Mouse (Mus musculus): ENCODE results near the gene Rorc. TPM values are rescaled to one million over a fixed set of nuclear protein-coding genes. Genes with fewer than 3 reads are reported as not detected.
A peak's percentile ranks its signal among the peaks of the same experiment; 100 is the strongest.

Rorc gene
- polyA plus RNA-seq (2012; rRNA removed) = 22.8 and 33.7 TPM in 2 replicates

- no peak for DNase-seq (ENCODE audit: low read depth, low spot score)
- 20% methylated on average over 5 of the region's 5 CpGs for WGBS
Observed at GRCm38 (mm10) chr3:94372641-94373040, at the start of gene Rorc. Gene Rorc, plus strand, starts transcription at chr3:94372794.

- 52% methylated on average over 3 of the region's 3 CpGs for WGBS
- DNase-seq (ENCODE audit: low read depth, low spot score) = no peak
Observed at GRCm38 (mm10) chr3:94328681-94329080, 43.9 kb upstream of the Rorc start.

- no peak for DNase-seq (ENCODE audit: low read depth, low spot score)
- WGBS = 90% methylated on average over 4 of the region's 4 CpGs
Observed at GRCm38 (mm10) chr3:94334442-94334841, 38.2 kb upstream of the Rorc start.

GRCm38 (mm10) chr3:94338522-94338921, 34.1 kb upstream of the Rorc start:
- WGBS = 49% methylated on average over 3 of the region's 3 CpGs
- DNase-seq (ENCODE audit: low read depth, low spot score) = no peak

GRCm38 (mm10) chr3:94341959-94342422, 30.6 kb upstream of the Rorc start, which contains the start of gene Them5:
Gene Them5, plus strand, starts transcription at chr3:94342099.
- WGBS = 13% methylated on average over 3 of the region's 3 CpGs
- no peak for DNase-seq (ENCODE audit: low read depth, low spot score)

GRCm38 (mm10) chr3:94342552-94342951, 30.0 kb upstream of the Rorc start:
- DNase-seq (ENCODE audit: low read depth, low spot score) = no peak
- WGBS = 84% methylated on average over 1 of the region's 1 CpGs

GRCm38 (mm10) chr3:94344182-94344581, 28.4 kb upstream of the Rorc start:
- 88% methylated on average over 2 of the region's 2 CpGs for WGBS
- no peak for DNase-seq (ENCODE audit: low read depth, low spot score)

GRCm38 (mm10) chr3:94344897-94345296, 27.7 kb upstream of the Rorc start:
- DNase-seq (ENCODE audit: low read depth, low spot score) = no peak
- WGBS = 86% methylated on average over 3 of the region's 3 CpGs

- DNase-seq (ENCODE audit: low read depth, low spot score) = no peak
- 77% methylated on average over 2 of the region's 2 CpGs for WGBS
Observed at GRCm38 (mm10) chr3:94348146-94348545, 24.4 kb upstream of the Rorc start.

GRCm38 (mm10) chr3:94360812-94361211, 11.8 kb upstream of the Rorc start:
- DNase-seq (ENCODE audit: low read depth, low spot score) = no peak
- WGBS = 16% methylated on average over 1 of the region's 1 CpGs

- 49% methylated on average over 7 of the region's 7 CpGs for WGBS
- no peak for DNase-seq (ENCODE audit: low read depth, low spot score)
Observed at GRCm38 (mm10) chr3:94362138-94362537, 10.5 kb upstream of the Rorc start, which contains the start of gene C2cd4d. Gene C2cd4d, plus strand, starts transcription at chr3:94362438.

GRCm38 (mm10) chr3:94363291-94364153, 9.1 kb upstream of the Rorc start:
- no peak for DNase-seq (ENCODE audit: low read depth, low spot score)
- WGBS = 9% methylated on average over 97 of the region's 97 CpGs

- no peak for DNase-seq (ENCODE audit: low read depth, low spot score)
- WGBS = 23% methylated on average over 23 of the region's 23 CpGs
Observed at GRCm38 (mm10) chr3:94364154-94364526, 8.5 kb upstream of the Rorc start.

- 5% methylated on average over 3 of the region's 3 CpGs for WGBS
- peak; percentile 86 for DNase-seq (ENCODE audit: low read depth, low spot score)
Observed at GRCm38 (mm10) chr3:94366761-94367160, 5.8 kb upstream of the Rorc start.

GRCm38 (mm10) chr3:94367511-94367910, 5.1 kb upstream of the Rorc start:
- no peak for DNase-seq (ENCODE audit: low read depth, low spot score)
- 30% methylated on average over 6 of the region's 6 CpGs for WGBS

- WGBS = 78% methylated on average over 6 of the region's 6 CpGs
- DNase-seq (ENCODE audit: low read depth, low spot score) = no peak
Observed at GRCm38 (mm10) chr3:94368631-94369030, 4.0 kb upstream of the Rorc start.

- WGBS = 22% methylated on average over 2 of the region's 2 CpGs
- no peak for DNase-seq (ENCODE audit: low read depth, low spot score)
Observed at GRCm38 (mm10) chr3:94369709-94370108, 2.9 kb upstream of the Rorc start.

- DNase-seq (ENCODE audit: low read depth, low spot score) = peak; percentile 94
- 13% methylated on average over 11 of the region's 11 CpGs for WGBS
Observed at GRCm38 (mm10) chr3:94371637-94372036, 957 bp upstream of the Rorc start.

GRCm38 (mm10) chr3:94372038-94372437, 556 bp upstream of the Rorc start:
- 3% methylated on average over 3 of the region's 3 CpGs for WGBS
- DNase-seq (ENCODE audit: low read depth, low spot score) = no peak

GRCm38 (mm10) chr3:94373090-94373489, 496 bp downstream of the Rorc start:
- no peak for DNase-seq (ENCODE audit: low read depth, low spot score)
- WGBS = 10% methylated on average over 10 of the region's 10 CpGs

- 1% methylated on average over 5 of the region's 5 CpGs for WGBS
- DNase-seq (ENCODE audit: low read depth, low spot score) = no peak
Observed at GRCm38 (mm10) chr3:94373597-94374011, 1.0 kb downstream of the Rorc start.

All from large intestine, adult 2 months (tissue).